Mouse (Mus musculus) hindbrain, embryonic 16.5 days (tissue): ENCODE data around the gene Olfr1457. TPM values are rescaled to one million over a fixed set of nuclear protein-coding genes. Genes with fewer than 3 reads are reported as not detected.

Experiments used
- ATAC-seq: fragments of 200-750 bp; cut with Nextera tagmentation; 2 replicates; pipeline ENCODE4 v1.8.0; 2017; ENCODE audit warnings: moderate TSS enrichment, moderate library complexity
- H3K27ac ChIP-seq: fragments of 300-500 bp; sonication (generic); 2 replicates; pipeline ENCODE4 v1.5.1; 2014; ENCODE audit warnings: low read depth, mild to moderate bottlenecking, control low read depth, low read length, moderate library complexity
- H3K27me3 ChIP-seq: fragments of 300-500 bp; sonication (generic); replicated peaks from 2 replicates; pipeline ENCODE4 v1.6.1; 2014; ENCODE audit warnings: low read length; ENCODE audit not compliant: control insufficient read depth, insufficient read depth
- H3K36me3 ChIP-seq: fragments of 300-500 bp; sonication (generic); 2 replicates; pipeline ENCODE4 v1.6.1; 2014; ENCODE audit warnings: mild to moderate bottlenecking, low read length, moderate library complexity, mixed read lengths; ENCODE audit not compliant: control insufficient read depth, insufficient read depth
- H3K4me1 ChIP-seq: fragments of 300-500 bp; sonication (generic); 2 replicates; pipeline ENCODE4 v1.6.1; 2014; ENCODE audit warnings: low read depth, low read length; ENCODE audit not compliant: control insufficient read depth, insufficient read depth
- H3K4me2 ChIP-seq: fragments of 300-500 bp; sonication (generic); 2 replicates; pipeline ENCODE4 v1.6.1; 2014; ENCODE audit warnings: mild to moderate bottlenecking, low read length, control low read depth, moderate library complexity
- H3K4me3 ChIP-seq: fragments of 300-500 bp; sonication (generic); 2 replicates; pipeline ENCODE4 v1.5.1; 2014; ENCODE audit warnings: mild to moderate bottlenecking, low read length, control low read depth, moderate library complexity
- H3K9ac ChIP-seq: fragments of 300-500 bp; sonication (generic); 2 replicates; pipeline ENCODE4 v1.6.1; 2014; ENCODE audit warnings: low read depth, mild to moderate bottlenecking, control low read depth, low read length, moderate library complexity
- H3K9me3 ChIP-seq: fragments of 300-500 bp; sonication (generic); 2 replicates; pipeline ENCODE4 v1.6.1; 2014; ENCODE audit warnings: mild to moderate bottlenecking, low read length, moderate library complexity; ENCODE audit not compliant: control insufficient read depth
- WGBS: fragments of 180-500 bp; shearing (Covaris S2); extraction: QIAGEN DNeasy Blood & Tissue Kit; methylation state at CpG from one replicate; pipeline ENCODE4 v1.1.7; 2014; 5-methylcytosine and 5-hydroxymethylcytosine counted together
- polyA plus RNA-seq: library from polyadenylated mRNA; unstranded; fragments of >200 nt; fragmentation: Nextera tagmentation; extraction: Ambion mirVana; gene quantifications from 2 replicates; pipeline ENCODE4 v1.2.1, GENCODE M21; 2015

Olfr1457 gene
- not detected in 2 replicates for polyA plus RNA-seq

GRCm38 (mm10) chr19:13097791-13098190, at the start of gene Olfr1457:
Olfr1457 (minus strand) TSS chr19:13097891.
- no peaks in the 10 kb centered on the region for H3K36me3 ChIP-seq
- no peaks in the 10 kb centered on the region for H3K27me3 ChIP-seq
- H3K27ac ChIP-seq: no peak within 1 kb of the TSS
- 75% methylated on average over 2 of the region's 2 CpGs for WGBS
- no peak within 1 kb of the TSS for H3K9ac ChIP-seq
- H3K9me3 ChIP-seq: peaks cover 3% of the 10 kb centered on the region; the same call in 1 of the 2 replicates
- H3K4me1 ChIP-seq: no peaks in the 10 kb centered on the region
- H3K4me3 ChIP-seq: no peak within 1 kb of the TSS
- ATAC-seq: no peak
- no peak within 1 kb of the TSS for H3K4me2 ChIP-seq

- Histone ChIP-seq H3K4me3 (no peak within 1 kb of the TSS), H3K4me1 (no peaks in the 10 kb centered on the region), H3K27me3 (no peaks in the 10 kb centered on the region), H3K4me2 (no peak within 1 kb of the TSS), H3K36me3 (no peaks in the 10 kb centered on the region), H3K27ac (no peak within 1 kb of the TSS), H3K9me3 (peaks cover 6% of the 10 kb centered on the region), H3K9ac (no peak within 1 kb of the TSS)
- 89% methylated on average over 3 of the region's 3 CpGs for WGBS
- ATAC-seq: no peak
These were observed 9.0 kb upstream of the Olfr1457 start, which contains the start of gene Olfr1458 for GRCm38 (mm10) chr19:13106675-13107074. Olfr1458 (minus strand) TSS chr19:13106775.

GRCm38 (mm10) chr19:13093908-13094307, 3.8 kb downstream of the Olfr1457 start:
- no peak for ATAC-seq
- peaks cover 10% of the 10 kb centered on the region for H3K9me3 ChIP-seq
- no peaks in the 10 kb centered on the region for H3K27me3 ChIP-seq
- no peak overlapping the region for H3K27ac ChIP-seq
- H3K4me2 ChIP-seq: no peak overlapping the region
- no peak overlapping the region for H3K9ac ChIP-seq
- no peak overlapping the region for H3K4me3 ChIP-seq
- no peaks in the 10 kb centered on the region for H3K36me3 ChIP-seq
- WGBS: 93% methylated on average over 1 of the region's 1 CpGs
- no peaks in the 10 kb centered on the region for H3K4me1 ChIP-seq

- no peak within 1 kb of the TSS for H3K27ac ChIP-seq
- H3K4me2 ChIP-seq: no peak within 1 kb of the TSS
- no peaks in the 10 kb centered on the region for H3K4me1 ChIP-seq
- ATAC-seq: no peak
- H3K27me3 ChIP-seq: no peaks in the 10 kb centered on the region
- 69% methylated on average over 2 of the region's 2 CpGs for WGBS
- H3K36me3 ChIP-seq: no peaks in the 10 kb centered on the region
- H3K9me3 ChIP-seq: 0 out of 2 replicates have a peak, but pooled peaks cover under 1% of the 10 kb centered on the region
- no peak within 1 kb of the TSS for H3K9ac ChIP-seq
- H3K4me3 ChIP-seq: no peak within 1 kb of the TSS
These were observed 37.4 kb downstream of the Olfr1457 start, which contains the start of gene Olfr1454 for GRCm38 (mm10) chr19:13060310-13060709. Olfr1454 (plus strand) TSS chr19:13060610.

Other genes with a start within 250 kb of the Olfr1457 start
- gene Olfr1444, start 240.6 kb downstream of the Olfr1457 start, polyA plus RNA-seq: not detected in 2 replicates
- not detected in 2 replicates for gene Olfr1445, start 214.0 kb downstream of the Olfr1457 start, polyA plus RNA-seq
- gene Olfr1446, start 204.4 kb downstream of the Olfr1457 start, polyA plus RNA-seq: not detected in 2 replicates
- gene Olfr1447, start 194.1 kb downstream of the Olfr1457 start, polyA plus RNA-seq: not detected in 2 replicates
- gene Olfr1448, start 173.5 kb downstream of the Olfr1457 start, polyA plus RNA-seq: not detected in 2 replicates
- not detected in 2 replicates for gene Olfr1449, start 167.1 kb downstream of the Olfr1457 start, polyA plus RNA-seq
- gene Olfr1450, start 147.6 kb downstream of the Olfr1457 start, polyA plus RNA-seq: not detected in 2 replicates
- not detected in 2 replicates for gene Olfr1451, start 102.9 kb downstream of the Olfr1457 start, polyA plus RNA-seq
- not detected in 2 replicates for gene Olfr1453, start 69.6 kb downstream of the Olfr1457 start, polyA plus RNA-seq
- not detected in 2 replicates for gene Olfr1454, start 37.3 kb downstream of the Olfr1457 start, polyA plus RNA-seq
- gene Olfr1458, start 8.9 kb upstream of the Olfr1457 start, polyA plus RNA-seq: not detected in 2 replicates
- not detected in 2 replicates for gene Olfr1459, start 51.7 kb upstream of the Olfr1457 start, polyA plus RNA-seq
- gene Olfr1461, start 65.1 kb upstream of the Olfr1457 start, polyA plus RNA-seq: not detected in 2 replicates
- not detected in 2 replicates for gene Olfr1462, start 87.8 kb upstream of the Olfr1457 start, polyA plus RNA-seq
- not detected in 2 replicates for gene Olfr1463, start 133.4 kb upstream of the Olfr1457 start, polyA plus RNA-seq
- gene Olfr1465, start 217.7 kb upstream of the Olfr1457 start, polyA plus RNA-seq: not detected in 2 replicates
- gene Olfr1466, start 241.0 kb upstream of the Olfr1457 start, polyA plus RNA-seq: not detected in 2 replicates